Mouse (Mus musculus): ENCODE measurements at regions not wholly inside any gene's neighbourhood (a gene's known extent, or its start where the extent isn't known, plus 50 kb on each side); places are given as distances from the start of the nearest gene placed in this dataset.
"Not testable (repeated sequence)": the region's sequence is repeated elsewhere in the genome, so short reads cannot be mapped to it uniquely, and the experiment has no call there.

- not testable (repeated sequence) for TF ChIP-seq POLR2A (IDR thresholded peaks at IDR 0.05; ENCODE audit: borderline replicate concordance, control insufficient read depth, low read depth, low read length); CTCF (IDR thresholded peaks at IDR 0.05; ENCODE audit: control insufficient read depth, insufficient read depth, low read length)
Measured at GRCm38 (mm10) chr1:101901601-101902000, 2129.0 kb downstream of the Cntnap5b start.

Measured in bone marrow, adult 2 months (tissue).